Mouse (Mus musculus): ENCODE measurements around the gene Tcerg1l. TPM values are rescaled to one million over a fixed set of nuclear protein-coding genes. Genes with fewer than 3 reads are reported as not detected.

Tcerg1l gene
- polyA plus RNA-seq, 1 experiment, result not detected

DNA sequence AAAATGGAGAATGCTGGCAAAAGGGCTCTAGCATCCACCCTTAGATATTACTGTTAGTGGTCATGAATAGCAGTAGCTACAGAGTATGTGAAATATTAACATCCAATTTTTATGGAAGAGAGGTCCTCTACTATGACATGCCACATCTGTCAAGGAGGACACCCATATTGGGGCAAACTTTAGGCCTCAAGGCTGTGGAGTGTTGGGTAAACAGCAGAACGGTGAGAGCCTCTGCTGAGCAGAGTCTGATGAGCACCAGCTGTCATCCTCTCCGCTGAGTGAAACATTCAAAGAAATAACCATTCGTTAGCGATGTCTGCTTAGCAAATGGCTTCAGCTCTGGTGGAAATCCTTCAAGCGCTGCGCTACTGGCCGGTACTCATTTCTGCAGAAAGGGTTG lies 30.0 kb downstream of the Tcerg1l start:
- no peak for TF ChIP-seq CTCF (IDR thresholded peaks at IDR 0.05; ENCODE audit: borderline replicate concordance, insufficient read depth, low read length)
- no peak for TF ChIP-seq POLR2A (IDR thresholded peaks at IDR 0.05; ENCODE audit: low read depth, low read length)
- H3K27ac ChIP-seq (ENCODE audit: insufficient read depth, low read length), result no peak overlapping the region
- H3K4me1 ChIP-seq (ENCODE audit: control insufficient read depth, insufficient read depth, low read length), result no peaks in the 10 kb centered on the region
- no peak overlapping the region for H3K4me3 ChIP-seq (ENCODE audit: insufficient read depth, low read length)

DNA sequence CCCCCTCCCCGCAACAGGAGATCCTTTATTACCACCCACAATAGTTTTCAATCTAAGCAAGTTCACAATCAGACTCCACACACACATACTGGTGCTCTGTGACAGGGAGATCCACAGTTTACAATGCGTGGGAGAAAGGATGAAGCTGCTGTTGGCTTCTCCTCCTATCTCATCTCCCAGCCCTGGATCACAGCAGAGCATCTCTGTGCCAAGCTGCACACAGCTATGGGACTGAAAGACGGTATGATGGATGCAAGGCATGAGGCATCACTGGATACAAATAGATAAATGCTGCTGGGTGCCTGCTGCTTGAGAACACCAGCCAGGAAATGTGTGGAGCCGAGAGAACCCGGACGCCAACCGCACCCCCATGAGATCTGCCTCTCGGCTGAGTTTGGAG lies 32.0 kb downstream of the Tcerg1l start:
- Histone ChIP-seq H3K4me3 (ENCODE audit: insufficient read depth, low read length) (no peak overlapping the region), H3K4me1 (ENCODE audit: control insufficient read depth, insufficient read depth, low read length) (no peaks in the 10 kb centered on the region), H3K27ac (ENCODE audit: insufficient read depth, low read length) (no peak overlapping the region)
- no peak for TF ChIP-seq POLR2A (IDR thresholded peaks at IDR 0.05; ENCODE audit: low read depth, low read length)
- TF ChIP-seq CTCF (IDR thresholded peaks at IDR 0.05; ENCODE audit: borderline replicate concordance, insufficient read depth, low read length), result no peak

DNA sequence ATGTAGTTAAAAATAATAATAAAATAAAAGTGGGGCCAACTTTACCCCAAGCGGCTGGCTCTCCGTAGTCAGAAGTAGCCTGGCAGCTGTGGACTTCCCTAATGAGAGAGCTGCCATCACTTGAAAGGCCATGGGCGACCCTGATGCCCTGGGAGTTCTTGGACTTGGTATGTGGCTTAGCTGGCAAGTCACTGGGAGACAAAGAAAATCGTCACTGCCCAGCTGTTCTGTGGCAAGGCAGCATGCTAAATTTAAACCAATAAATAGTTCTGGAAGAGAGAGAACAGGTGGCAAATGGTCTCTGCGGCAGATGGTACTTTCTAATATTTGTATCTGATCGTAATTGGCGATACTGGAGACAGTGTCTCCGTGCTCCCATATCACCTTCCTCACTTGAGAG lies 40.1 kb downstream of the Tcerg1l start:
- Histone ChIP-seq H3K27ac (ENCODE audit: insufficient read depth, low read length) (no peak overlapping the region), H3K4me1 (ENCODE audit: control insufficient read depth, insufficient read depth, low read length) (no peaks in the 10 kb centered on the region), H3K4me3 (ENCODE audit: insufficient read depth, low read length) (no peak overlapping the region)
- TF ChIP-seq POLR2A (IDR thresholded peaks at IDR 0.05; ENCODE audit: low read depth, low read length), result no peak
- TF ChIP-seq CTCF (IDR thresholded peaks at IDR 0.05; ENCODE audit: borderline replicate concordance, insufficient read depth, low read length), result no peak

DNA sequence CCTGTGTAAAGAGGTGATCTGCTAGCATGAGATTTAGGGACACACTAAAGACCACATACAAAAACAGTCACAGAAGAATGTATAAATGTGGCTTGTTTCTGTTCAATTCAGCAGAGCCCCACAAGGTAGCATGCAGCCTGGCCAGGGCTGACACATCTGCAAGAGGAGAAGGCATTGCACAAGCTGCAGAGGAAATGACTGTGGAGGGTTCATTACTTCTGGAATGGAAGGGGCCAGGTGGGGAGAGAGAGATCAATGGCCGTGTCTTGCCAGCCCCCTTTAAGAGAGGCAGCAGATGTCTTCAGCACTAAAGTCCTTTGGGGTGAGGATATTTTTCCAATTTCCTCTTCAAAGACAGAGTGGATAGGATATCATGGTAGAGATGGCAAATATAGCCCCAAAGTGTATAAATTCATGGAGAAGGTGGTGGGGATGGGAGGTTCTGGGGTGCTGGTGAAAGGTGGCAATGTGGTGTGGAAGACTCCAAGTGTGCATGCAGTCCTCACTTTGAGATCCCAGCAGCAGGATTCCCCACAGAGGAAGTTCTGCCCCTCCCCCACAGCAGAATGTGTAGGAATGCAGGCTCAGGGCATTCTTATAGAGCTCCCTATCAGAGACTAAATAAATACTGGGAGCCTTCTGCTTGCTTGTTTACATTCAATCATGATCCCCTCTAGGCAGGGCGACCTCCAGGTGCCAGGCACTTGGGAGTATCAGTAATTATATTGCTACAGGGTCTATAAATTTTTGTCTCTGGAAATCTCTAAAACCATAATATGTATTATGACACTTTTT lies 40.7 kb downstream of the Tcerg1l start:
- H3K27ac ChIP-seq (ENCODE audit: insufficient read depth, low read length), result no peak overlapping the region
- no peaks in the 10 kb centered on the region for H3K4me1 ChIP-seq (ENCODE audit: control insufficient read depth, insufficient read depth, low read length)
- no peak overlapping the region for H3K4me3 ChIP-seq (ENCODE audit: insufficient read depth, low read length)
- TF ChIP-seq POLR2A (IDR thresholded peaks at IDR 0.05; ENCODE audit: low read depth, low read length) (no peak), CTCF (IDR thresholded peaks at IDR 0.05; ENCODE audit: borderline replicate concordance, insufficient read depth, low read length) (no peak)

DNA sequence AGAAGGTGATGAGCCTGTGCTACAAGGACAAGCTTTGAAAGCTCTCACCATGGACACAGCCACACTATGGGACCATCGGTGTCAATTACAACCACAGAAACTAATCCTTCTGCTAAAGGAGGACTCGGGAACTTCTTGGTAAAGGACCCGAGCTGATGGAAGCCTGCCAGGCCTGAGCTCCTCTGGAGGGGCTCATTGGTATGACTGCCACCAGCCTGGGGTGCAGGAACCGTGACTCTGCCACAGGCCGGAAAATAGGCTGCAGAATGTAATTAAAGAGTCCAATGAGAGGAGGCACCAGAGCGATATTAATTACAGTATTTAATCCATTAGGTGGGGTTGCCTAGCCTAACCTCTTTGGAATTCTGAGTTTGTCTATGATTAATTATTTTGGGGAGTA lies 52.1 kb downstream of the Tcerg1l start:
- TF ChIP-seq CTCF (IDR thresholded peaks at IDR 0.05; ENCODE audit: borderline replicate concordance, insufficient read depth, low read length) (no peak), POLR2A (IDR thresholded peaks at IDR 0.05; ENCODE audit: low read depth, low read length) (no peak)
- Histone ChIP-seq H3K4me3 (ENCODE audit: insufficient read depth, low read length) (no peak overlapping the region), H3K27ac (ENCODE audit: insufficient read depth, low read length) (no peak overlapping the region), H3K4me1 (ENCODE audit: control insufficient read depth, insufficient read depth, low read length) (no peaks in the 10 kb centered on the region)

DNA sequence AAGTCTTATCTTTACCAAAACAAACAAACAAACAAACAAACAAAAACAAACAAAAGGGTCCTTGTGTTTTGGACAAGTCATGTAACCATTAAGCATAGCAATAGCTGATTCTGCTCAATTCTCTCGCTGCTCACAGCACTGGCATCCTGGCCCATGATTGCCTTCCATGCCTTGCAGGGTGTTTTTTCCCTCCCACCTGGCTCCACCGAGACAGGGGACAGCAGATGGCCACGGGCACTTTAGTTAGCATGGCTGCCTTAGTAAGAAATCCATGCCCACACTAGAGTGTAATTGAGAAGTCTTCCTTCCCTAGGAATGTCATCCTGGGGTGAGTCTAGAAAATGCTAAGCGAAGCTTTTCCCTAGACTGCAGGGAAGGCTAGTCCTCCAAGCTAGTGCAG lies 59.1 kb downstream of the Tcerg1l start:
- Histone ChIP-seq H3K4me1 (ENCODE audit: control insufficient read depth, insufficient read depth, low read length) (no peaks in the 10 kb centered on the region), H3K27ac (ENCODE audit: insufficient read depth, low read length) (no peak overlapping the region), H3K4me3 (ENCODE audit: insufficient read depth, low read length) (no peak overlapping the region)
- TF ChIP-seq POLR2A (IDR thresholded peaks at IDR 0.05; ENCODE audit: low read depth, low read length) (no peak), CTCF (IDR thresholded peaks at IDR 0.05; ENCODE audit: borderline replicate concordance, insufficient read depth, low read length) (no peak)

DNA sequence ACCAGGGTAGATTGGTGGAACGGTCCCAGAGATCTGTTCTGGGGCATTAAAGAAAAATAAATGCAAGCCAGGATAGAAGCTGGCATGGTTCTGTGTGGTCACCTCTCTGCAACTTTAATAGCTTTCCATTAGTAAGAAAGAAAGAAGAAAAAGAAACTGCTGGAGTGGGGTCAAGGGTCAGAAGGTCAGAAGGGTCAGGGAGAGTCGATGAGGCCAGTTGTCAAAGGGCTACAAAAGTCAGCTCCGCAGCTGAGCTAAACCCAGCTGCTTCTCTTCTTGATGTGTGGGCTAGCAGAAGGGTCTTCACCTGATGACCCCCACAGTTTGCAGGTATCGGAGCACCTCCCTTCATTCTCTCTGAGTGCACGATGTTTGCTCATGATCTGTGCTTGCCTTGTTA lies 59.6 kb downstream of the Tcerg1l start:
- no peak for TF ChIP-seq CTCF (IDR thresholded peaks at IDR 0.05; ENCODE audit: borderline replicate concordance, insufficient read depth, low read length)
- TF ChIP-seq POLR2A (IDR thresholded peaks at IDR 0.05; ENCODE audit: low read depth, low read length), result no peak
- no peak overlapping the region for H3K4me3 ChIP-seq (ENCODE audit: insufficient read depth, low read length)
- no peaks in the 10 kb centered on the region for H3K4me1 ChIP-seq (ENCODE audit: control insufficient read depth, insufficient read depth, low read length)
- no peak overlapping the region for H3K27ac ChIP-seq (ENCODE audit: insufficient read depth, low read length)

DNA sequence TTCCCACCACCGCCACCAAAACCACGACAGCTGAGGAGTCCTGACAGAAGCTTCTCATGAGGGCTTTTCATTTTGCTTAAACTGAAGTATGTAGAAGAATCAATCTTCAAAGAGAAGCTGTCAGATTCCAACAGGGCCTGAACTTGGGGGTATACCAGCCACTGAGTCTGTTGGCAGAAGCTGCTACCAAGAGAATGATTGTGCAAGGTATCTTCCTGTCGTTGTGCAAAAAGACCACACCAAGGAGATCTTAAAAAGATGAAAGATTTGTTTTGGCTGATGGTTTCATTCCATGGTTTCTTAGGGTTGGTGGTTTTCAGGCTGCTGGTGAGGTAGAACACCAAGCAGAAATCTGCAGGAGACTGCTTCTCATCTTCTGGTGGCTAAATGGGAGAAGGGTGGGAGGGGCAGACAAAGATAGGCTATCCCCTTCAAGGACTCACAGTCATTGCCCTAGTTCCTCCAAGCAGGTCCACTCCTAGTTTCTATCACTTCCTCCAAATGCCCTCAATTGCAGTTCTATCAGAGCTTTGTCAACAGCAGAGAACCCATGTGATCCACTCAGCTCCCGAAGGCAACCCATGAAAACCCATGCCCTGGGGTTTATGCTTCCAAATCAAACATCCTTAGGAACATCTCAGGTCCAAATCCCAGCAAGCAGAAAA lies 64.9 kb downstream of the Tcerg1l start:
- H3K4me3 ChIP-seq (ENCODE audit: insufficient read depth, low read length), result no peak overlapping the region
- H3K4me1 ChIP-seq (ENCODE audit: control insufficient read depth, insufficient read depth, low read length), result no peaks in the 10 kb centered on the region
- H3K27ac ChIP-seq (ENCODE audit: insufficient read depth, low read length), result no peak overlapping the region
- no peak for TF ChIP-seq CTCF (IDR thresholded peaks at IDR 0.05; ENCODE audit: borderline replicate concordance, insufficient read depth, low read length)
- no peak for TF ChIP-seq POLR2A (IDR thresholded peaks at IDR 0.05; ENCODE audit: low read depth, low read length)

DNA sequence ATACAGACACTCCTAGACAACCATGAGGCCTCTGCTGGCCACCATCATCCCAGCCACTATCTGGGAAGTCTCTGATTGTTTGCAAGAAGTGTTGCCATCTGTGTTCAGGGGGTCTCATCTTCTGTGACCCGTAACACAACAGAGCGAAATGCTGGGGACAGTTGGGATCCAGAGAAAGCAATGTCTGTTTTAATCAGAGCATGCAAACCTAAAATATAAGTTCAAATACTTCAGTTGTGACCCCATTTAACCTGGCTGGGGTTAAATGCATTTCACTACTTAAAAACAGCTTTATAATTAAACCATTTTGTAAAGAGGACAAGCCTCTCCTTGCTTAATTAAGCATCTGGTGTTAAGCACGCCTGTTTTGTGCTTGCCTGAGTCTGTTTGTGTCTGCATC lies 66.3 kb downstream of the Tcerg1l start:
- Histone ChIP-seq H3K4me1 (ENCODE audit: control insufficient read depth, insufficient read depth, low read length) (no peaks in the 10 kb centered on the region), H3K27ac (ENCODE audit: insufficient read depth, low read length) (no peak overlapping the region), H3K4me3 (ENCODE audit: insufficient read depth, low read length) (no peak overlapping the region)
- TF ChIP-seq CTCF (IDR thresholded peaks at IDR 0.05; ENCODE audit: borderline replicate concordance, insufficient read depth, low read length) (no peak), POLR2A (IDR thresholded peaks at IDR 0.05; ENCODE audit: low read depth, low read length) (no peak)

DNA sequence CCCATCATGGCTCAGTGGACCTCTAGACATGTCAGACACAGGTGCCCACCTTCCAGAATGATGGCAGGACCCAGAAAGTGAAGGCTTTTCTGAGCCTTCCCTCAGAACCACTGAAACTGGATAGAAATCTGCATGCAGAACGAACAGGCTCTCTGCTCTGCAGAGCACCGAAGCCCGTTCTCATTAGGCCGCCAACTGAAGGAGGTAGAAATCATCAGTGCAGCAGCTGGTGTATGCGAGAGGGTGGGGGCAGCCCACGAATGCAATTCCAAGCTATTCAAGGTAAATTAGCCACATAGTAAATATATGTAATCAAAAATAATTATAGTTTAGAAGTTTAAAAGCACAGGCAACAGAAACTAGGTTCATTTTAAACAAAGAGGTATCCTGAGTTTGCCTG lies 68.9 kb downstream of the Tcerg1l start:
- H3K4me1 ChIP-seq (ENCODE audit: control insufficient read depth, insufficient read depth, low read length), result no peaks in the 10 kb centered on the region
- H3K27ac ChIP-seq (ENCODE audit: insufficient read depth, low read length), result no peak overlapping the region
- no peak overlapping the region for H3K4me3 ChIP-seq (ENCODE audit: insufficient read depth, low read length)
- TF ChIP-seq POLR2A (IDR thresholded peaks at IDR 0.05; ENCODE audit: low read depth, low read length) (no peak), CTCF (IDR thresholded peaks at IDR 0.05; ENCODE audit: borderline replicate concordance, insufficient read depth, low read length) (no peak)
